Mouse (Mus musculus): ENCODE results near the gene Rapgef3. TPM values are rescaled to one million over a fixed set of nuclear protein-coding genes. Genes with fewer than 3 reads are reported as not detected.

Gene Rapgef3
- polyA plus RNA-seq (2014; fragmentation: Nextera tagmentation; extraction: Ambion mirVana): 6.1 and 7.5 TPM in 2 replicates

GRCm38 (mm10) chr15:97767280-97768186 lies at the start of gene Rapgef3:
Gene Rapgef3, minus strand, starts transcription at chr15:97767972.
- H3K27ac ChIP-seq (ENCODE audit: low read length): peak within 1 kb of the TSS; percentile 67
- no peaks in the 10 kb centered on the region for H3K9me3 ChIP-seq (ENCODE audit: control insufficient read depth, low read depth, low read length)
- H3K36me3 ChIP-seq (ENCODE audit: control insufficient read depth, insufficient read depth, low read length): no peaks in the 10 kb centered on the region
- peak; percentile 64 for ATAC-seq (ENCODE audit: insufficient number of reproducible peaks, insufficient read depth, low FRiP score, low read depth)
- H3K4me3 ChIP-seq (ENCODE audit: low read depth, low read length): peak within 1 kb of the TSS; percentile 45
- peaks cover 24% of the 10 kb centered on the region for H3K4me1 ChIP-seq (ENCODE audit: control insufficient read depth, insufficient read depth, low read length)
- peak within 1 kb of the TSS; percentile 52; the same call in 1 of the 2 replicates for H3K9ac ChIP-seq (replicated peaks; ENCODE audit: low read depth, low read length)
- H3K27me3 ChIP-seq (ENCODE audit: control insufficient read depth, insufficient read depth, low read length): no peaks in the 10 kb centered on the region
- WGBS: 1% methylated on average over 44 of the region's 44 CpGs
- H3K4me2 ChIP-seq (replicated peaks; ENCODE audit: low read depth, low read length): peak within 1 kb of the TSS; percentile 94

- H3K4me3 ChIP-seq (ENCODE audit: low read depth, low read length): no peak overlapping the region
- H3K9ac ChIP-seq (replicated peaks; ENCODE audit: low read depth, low read length): no peak overlapping the region
- peaks cover under 1% of the 10 kb centered on the region; the same call in 1 of the 2 replicates for H3K36me3 ChIP-seq (ENCODE audit: control insufficient read depth, insufficient read depth, low read length)
- H3K4me2 ChIP-seq (replicated peaks; ENCODE audit: low read depth, low read length): no peak overlapping the region
- no peaks in the 10 kb centered on the region for H3K9me3 ChIP-seq (ENCODE audit: control insufficient read depth, low read depth, low read length)
- H3K4me1 ChIP-seq (ENCODE audit: control insufficient read depth, insufficient read depth, low read length): peaks cover 27% of the 10 kb centered on the region
- no peak overlapping the region for H3K27ac ChIP-seq (ENCODE audit: low read length)
- no peaks in the 10 kb centered on the region for H3K27me3 ChIP-seq (ENCODE audit: control insufficient read depth, insufficient read depth, low read length)
- ATAC-seq (ENCODE audit: insufficient number of reproducible peaks, insufficient read depth, low FRiP score, low read depth): no peak
- 94% methylated on average over 17 of the region's 17 CpGs for WGBS
Observed at GRCm38 (mm10) chr15:97816199-97816994, 48.6 kb upstream of the Rapgef3 start.

- Histone ChIP-seq H3K4me2 (replicated peaks; ENCODE audit: low read depth, low read length) (no peak overlapping the region), H3K27me3 (ENCODE audit: control insufficient read depth, insufficient read depth, low read length) (no peaks in the 10 kb centered on the region), H3K9ac (replicated peaks; ENCODE audit: low read depth, low read length) (no peak overlapping the region), H3K4me1 (ENCODE audit: control insufficient read depth, insufficient read depth, low read length) (peaks cover 22% of the 10 kb centered on the region), H3K4me3 (ENCODE audit: low read depth, low read length) (no peak overlapping the region), H3K9me3 (ENCODE audit: control insufficient read depth, low read depth, low read length) (no peaks in the 10 kb centered on the region), H3K27ac (ENCODE audit: low read length) (no peak overlapping the region), H3K36me3 (ENCODE audit: control insufficient read depth, insufficient read depth, low read length) (peaks cover 6% of the 10 kb centered on the region; the same call in 1 of the 2 replicates)
- ATAC-seq (ENCODE audit: insufficient number of reproducible peaks, insufficient read depth, low FRiP score, low read depth): no peak
- WGBS: 83% methylated on average over 4 of the region's 4 CpGs
Observed at GRCm38 (mm10) chr15:97815254-97815653, 47.5 kb upstream of the Rapgef3 start.

GRCm38 (mm10) chr15:97814703-97815102 lies 46.9 kb upstream of the Rapgef3 start:
- Histone ChIP-seq H3K27ac (ENCODE audit: low read length) (no peak overlapping the region), H3K4me3 (ENCODE audit: low read depth, low read length) (no peak overlapping the region), H3K36me3 (ENCODE audit: control insufficient read depth, insufficient read depth, low read length) (peaks cover 10% of the 10 kb centered on the region), H3K9ac (replicated peaks; ENCODE audit: low read depth, low read length) (no peak overlapping the region), H3K4me1 (ENCODE audit: control insufficient read depth, insufficient read depth, low read length) (peaks cover 22% of the 10 kb centered on the region), H3K4me2 (replicated peaks; ENCODE audit: low read depth, low read length) (no peak overlapping the region), H3K9me3 (ENCODE audit: control insufficient read depth, low read depth, low read length) (no peaks in the 10 kb centered on the region), H3K27me3 (ENCODE audit: control insufficient read depth, insufficient read depth, low read length) (no peaks in the 10 kb centered on the region)
- WGBS: 48% methylated on average over 5 of the region's 5 CpGs
- no peak for ATAC-seq (ENCODE audit: insufficient number of reproducible peaks, insufficient read depth, low FRiP score, low read depth)

GRCm38 (mm10) chr15:97813452-97814204 lies 45.9 kb upstream of the Rapgef3 start:
- no peak for ATAC-seq (ENCODE audit: insufficient number of reproducible peaks, insufficient read depth, low FRiP score, low read depth)
- Histone ChIP-seq H3K4me3 (ENCODE audit: low read depth, low read length) (no peak overlapping the region), H3K27ac (ENCODE audit: low read length) (peak overlapping the region; percentile 45; the same call in 1 of the 2 replicates), H3K4me2 (replicated peaks; ENCODE audit: low read depth, low read length) (0 out of 2 replicates have a peak overlapping the region, but pooled peaks have one; percentile 10), H3K9ac (replicated peaks; ENCODE audit: low read depth, low read length) (no peak overlapping the region), H3K9me3 (ENCODE audit: control insufficient read depth, low read depth, low read length) (no peaks in the 10 kb centered on the region), H3K4me1 (ENCODE audit: control insufficient read depth, insufficient read depth, low read length) (peaks cover 22% of the 10 kb centered on the region), H3K36me3 (ENCODE audit: control insufficient read depth, insufficient read depth, low read length) (peaks cover 19% of the 10 kb centered on the region), H3K27me3 (ENCODE audit: control insufficient read depth, insufficient read depth, low read length) (no peaks in the 10 kb centered on the region)
- WGBS: 40% methylated on average over 21 of the region's 21 CpGs

GRCm38 (mm10) chr15:97812875-97813274 lies 45.1 kb upstream of the Rapgef3 start:
- peaks cover 25% of the 10 kb centered on the region for H3K36me3 ChIP-seq (ENCODE audit: control insufficient read depth, insufficient read depth, low read length)
- 68% methylated on average over 7 of the region's 7 CpGs for WGBS
- no peak for ATAC-seq (ENCODE audit: insufficient number of reproducible peaks, insufficient read depth, low FRiP score, low read depth)
- H3K4me2 ChIP-seq (replicated peaks; ENCODE audit: low read depth, low read length): no peak overlapping the region
- H3K27ac ChIP-seq (ENCODE audit: low read length): no peak overlapping the region
- H3K9me3 ChIP-seq (ENCODE audit: control insufficient read depth, low read depth, low read length): no peaks in the 10 kb centered on the region
- no peak overlapping the region for H3K4me3 ChIP-seq (ENCODE audit: low read depth, low read length)
- no peaks in the 10 kb centered on the region for H3K27me3 ChIP-seq (ENCODE audit: control insufficient read depth, insufficient read depth, low read length)
- H3K9ac ChIP-seq (replicated peaks; ENCODE audit: low read depth, low read length): no peak overlapping the region
- H3K4me1 ChIP-seq (ENCODE audit: control insufficient read depth, insufficient read depth, low read length): peaks cover 22% of the 10 kb centered on the region

- Histone ChIP-seq H3K36me3 (ENCODE audit: control insufficient read depth, insufficient read depth, low read length) (peaks cover 32% of the 10 kb centered on the region), H3K9ac (replicated peaks; ENCODE audit: low read depth, low read length) (no peak overlapping the region), H3K4me1 (ENCODE audit: control insufficient read depth, insufficient read depth, low read length) (peaks cover 22% of the 10 kb centered on the region), H3K4me3 (ENCODE audit: low read depth, low read length) (no peak overlapping the region), H3K9me3 (ENCODE audit: control insufficient read depth, low read depth, low read length) (no peaks in the 10 kb centered on the region), H3K4me2 (replicated peaks; ENCODE audit: low read depth, low read length) (no peak overlapping the region), H3K27ac (ENCODE audit: low read length) (no peak overlapping the region), H3K27me3 (ENCODE audit: control insufficient read depth, insufficient read depth, low read length) (no peaks in the 10 kb centered on the region)
- no peak for ATAC-seq (ENCODE audit: insufficient number of reproducible peaks, insufficient read depth, low FRiP score, low read depth)
- 71% methylated on average over 6 of the region's 6 CpGs for WGBS
Observed at GRCm38 (mm10) chr15:97812126-97812525, 44.4 kb upstream of the Rapgef3 start.

- Histone ChIP-seq H3K27me3 (ENCODE audit: control insufficient read depth, insufficient read depth, low read length) (no peaks in the 10 kb centered on the region), H3K36me3 (ENCODE audit: control insufficient read depth, insufficient read depth, low read length) (peaks cover 37% of the 10 kb centered on the region), H3K4me3 (ENCODE audit: low read depth, low read length) (no peak overlapping the region), H3K4me1 (ENCODE audit: control insufficient read depth, insufficient read depth, low read length) (peaks cover 22% of the 10 kb centered on the region), H3K9me3 (ENCODE audit: control insufficient read depth, low read depth, low read length) (no peaks in the 10 kb centered on the region), H3K9ac (replicated peaks; ENCODE audit: low read depth, low read length) (no peak overlapping the region), H3K4me2 (replicated peaks; ENCODE audit: low read depth, low read length) (no peak overlapping the region), H3K27ac (ENCODE audit: low read length) (no peak overlapping the region)
- 85% methylated on average over 9 of the region's 9 CpGs for WGBS
- no peak for ATAC-seq (ENCODE audit: insufficient number of reproducible peaks, insufficient read depth, low FRiP score, low read depth)
Observed at GRCm38 (mm10) chr15:97811307-97811706, 43.5 kb upstream of the Rapgef3 start.

All from stomach, embryonic 14.5 days (tissue).